Comparison of ENCODE assay signal across 16 mouse cellular contexts in the genomic region with DNA sequence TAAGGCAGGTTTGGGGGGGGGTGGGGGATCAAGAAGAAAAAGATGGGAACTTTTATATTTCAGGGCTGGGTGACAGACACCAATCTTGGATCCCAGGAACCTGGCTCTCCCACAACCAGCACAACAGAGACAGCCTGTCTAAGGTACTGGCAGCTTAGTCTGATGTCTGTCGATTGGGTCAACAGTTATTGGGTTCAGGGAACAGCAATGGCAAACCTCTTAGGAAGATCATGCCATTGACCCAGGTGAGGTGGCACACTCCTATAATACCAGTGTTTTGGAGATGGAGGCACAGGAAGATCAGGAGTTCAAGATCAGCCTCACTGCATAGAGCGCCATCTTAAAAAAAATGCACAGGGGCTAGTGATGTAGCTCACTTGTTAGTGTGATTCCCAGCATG.
"Had no signal": no experiment of that assay in that cellular context is flagged by ENCODE, and none has a peak within 500 bp of the region (broad histone marks: within the 10 kb centered on the region; RNA-seq: fewer than 3 reads in every experiment).

No protein-coding gene starts in this region.

- DNase-seq: retina, postnatal 1 day; right cerebral cortex, adult 18-20 months; right cerebral cortex, postnatal 14 days; right cerebral cortex, postnatal 25 days; right cerebral cortex, postnatal 4 days; spleen, adult 18-20 months; thymus, adult 18-20 months; thymus, adult 2 months; thymus, postnatal 14 days; thymus, postnatal 25 days; thymus, postnatal 36 days; thymus, postnatal 4 days had no signal

- H3K27me3 ChIP-seq: neural tube, embryonic 13.5 days; neural tube, embryonic 15.5 days; stomach, embryonic 15.5 days had no signal

- H3K4me3 ChIP-seq: neural tube, embryonic 13.5 days; neural tube, embryonic 15.5 days; stomach, embryonic 15.5 days had no signal

- H3K9ac ChIP-seq: neural tube, embryonic 13.5 days; neural tube, embryonic 15.5 days; stomach, embryonic 15.5 days had no signal

- H3K4me1 ChIP-seq: neural tube, embryonic 15.5 days had no signal

- H3K36me3 ChIP-seq: neural tube, embryonic 13.5 days; neural tube, embryonic 15.5 days; stomach, embryonic 15.5 days had no signal

- H3K27ac ChIP-seq: neural tube, embryonic 13.5 days; neural tube, embryonic 15.5 days; stomach, embryonic 15.5 days; stomach, postnatal 0 days had no signal
